Mouse (Mus musculus) limb, embryonic 14.5 days (tissue): ENCODE results near the gene Gatd1. TPM values are rescaled to one million over a fixed set of nuclear protein-coding genes. Genes with fewer than 3 reads are reported as not detected.

ENCODE experiments used
- ATAC-seq: fragments of 200-750 bp; cut with Nextera tagmentation; 2 replicates; pipeline ENCODE4 v1.8.0; 2017; ENCODE audit warnings: low read depth, moderate number of reproducible peaks, moderate TSS enrichment; ENCODE audit not compliant: low FRiP score
- DNase-seq: peaks from one replicate; pipeline ENCODE4 v3.0.0-alpha.2; 2015; ENCODE audit warnings: low spot score
- H3K27ac ChIP-seq: fragments of 300-500 bp; sonication (generic); replicated peaks from 2 replicates; pipeline ENCODE4 v1.5.1; 2014; ENCODE audit warnings: low read depth, mild to moderate bottlenecking, low read length, moderate library complexity, mixed read lengths
- H3K27me3 ChIP-seq: fragments of 300-500 bp; sonication (generic); 2 replicates; pipeline ENCODE4 v1.6.1; 2014; ENCODE audit warnings: low read length, mixed read lengths; ENCODE audit not compliant: control insufficient read depth, insufficient read depth
- H3K36me3 ChIP-seq: fragments of 300-500 bp; sonication (generic); 2 replicates; pipeline ENCODE4 v1.6.1; 2014; ENCODE audit warnings: mild to moderate bottlenecking, low read length, moderate library complexity, mixed read lengths; ENCODE audit not compliant: control insufficient read depth, insufficient read depth
- H3K4me1 ChIP-seq: fragments of 300-500 bp; sonication (generic); 2 replicates; pipeline ENCODE4 v1.6.1; 2014; ENCODE audit warnings: antibody characterized with exemption, low read length, mixed read lengths; ENCODE audit not compliant: control insufficient read depth, insufficient read depth
- H3K4me2 ChIP-seq: fragments of 300-500 bp; sonication (generic); replicated peaks from 2 replicates; pipeline ENCODE4 v1.6.1; 2014; ENCODE audit warnings: low read depth, mild to moderate bottlenecking, low read length, moderate library complexity; ENCODE audit not compliant: severe bottlenecking
- H3K4me3 ChIP-seq: fragments of 300-500 bp; sonication (generic); replicated peaks from 2 replicates; pipeline ENCODE4 v1.5.1; 2014; ENCODE audit warnings: low read length
- H3K9ac ChIP-seq: fragments of 300-500 bp; sonication (generic); 2 replicates; pipeline ENCODE4 v1.6.1; 2014; ENCODE audit warnings: mild to moderate bottlenecking, low read depth, low read length, moderate library complexity; ENCODE audit not compliant: severe bottlenecking
- H3K9me3 ChIP-seq: fragments of 300-500 bp; sonication (generic); 2 replicates; pipeline ENCODE4 v1.6.1; 2016; ENCODE audit warnings: low read length; ENCODE audit not compliant: control insufficient read depth
- POLR2A ChIP-seq: fragments of 200-500 bp; IDR thresholded peaks from 2 replicates; pipeline ENCODE4 v1.8.0; 2012; ENCODE audit warnings: inconsistent platforms, mild to moderate bottlenecking, moderate library complexity, borderline replicate concordance; ENCODE audit not compliant: insufficient read depth, insufficient read length; ENCODE audit errors: extremely low read depth
- WGBS: fragments of 180-500 bp; shearing (Covaris S2); extraction: QIAGEN DNeasy Blood & Tissue Kit; methylation state at CpG from one replicate; pipeline ENCODE4 v1.1.7; 2014; 5-methylcytosine and 5-hydroxymethylcytosine counted together
- polyA plus RNA-seq, 2 experiments: library from polyadenylated mRNA; depleted of rRNA in 1 of 2; stranded (reverse) in 1 of 2; unstranded in 1 of 2; fragments of >200 nt; fragmentation: Nextera tagmentation in 1 of 2; extraction: Ambion mirVana in 1 of 2; gene quantifications; 2 replicates each; pipeline versions ENCODE4 v1.2.1 to v1.2.3; 2012 to 2014

Gene Gatd1
- polyA plus RNA-seq, 2 experiments, result 49.0 to 92.3 TPM

- H3K9ac ChIP-seq, result no peak overlapping the region
- H3K27me3 ChIP-seq, result peaks cover 13% of the 10 kb centered on the region; the same call in 1 of the 2 replicates
- no peak overlapping the region for H3K27ac ChIP-seq
- WGBS, result 73% methylated on average over 3 of the region's 3 CpGs
- DNase-seq, result no peak
- no peak for TF ChIP-seq POLR2A
- H3K4me2 ChIP-seq, result no peak overlapping the region
- no peak for ATAC-seq
- H3K4me1 ChIP-seq, result no peaks in the 10 kb centered on the region
- no peaks in the 10 kb centered on the region for H3K9me3 ChIP-seq
- no peak overlapping the region for H3K4me3 ChIP-seq
- no peaks in the 10 kb centered on the region for H3K36me3 ChIP-seq
These were observed 48.9 kb downstream of the Gatd1 start for GRCm38 (mm10) chr7:141365049-141365445.

DNA sequence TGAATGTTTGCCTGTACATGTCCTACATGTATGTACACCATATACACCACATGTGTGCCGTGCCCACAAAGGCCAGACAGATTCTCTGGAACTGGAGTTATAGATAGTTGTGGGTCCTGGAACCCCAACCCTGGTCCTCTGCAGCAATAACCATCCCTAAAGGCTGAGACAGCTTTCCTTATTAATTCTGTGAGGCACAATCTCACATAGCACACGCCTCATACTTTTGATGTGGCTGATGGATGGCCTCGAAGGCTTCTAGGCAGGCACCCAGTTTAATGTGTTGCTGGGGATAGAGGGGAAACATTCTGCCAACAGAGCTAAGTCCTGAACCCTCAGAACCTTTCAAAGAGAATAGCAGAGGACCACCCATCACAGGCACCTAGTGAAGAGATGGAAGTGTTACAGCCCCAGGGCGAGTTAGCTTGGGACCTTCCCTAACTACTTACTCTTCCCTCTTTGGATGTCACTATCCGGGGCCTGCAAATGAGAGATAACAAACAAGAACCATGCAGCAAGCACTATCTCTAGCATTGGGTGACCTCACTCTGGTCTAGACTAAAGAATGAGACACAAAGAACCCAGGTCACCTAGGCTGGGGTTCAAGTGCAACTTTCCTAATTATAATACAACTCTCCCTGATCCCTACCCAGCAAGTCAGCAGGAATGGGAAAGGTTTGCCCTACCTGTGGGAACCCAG, 49.4 kb downstream of the Gatd1 start:
- Histone ChIP-seq H3K27me3 (peaks cover 13% of the 10 kb centered on the region; the same call in 1 of the 2 replicates), H3K4me1 (no peaks in the 10 kb centered on the region), H3K9ac (no peak overlapping the region), H3K9me3 (no peaks in the 10 kb centered on the region), H3K4me2 (no peak overlapping the region), H3K27ac (no peak overlapping the region), H3K4me3 (no peak overlapping the region), H3K36me3 (no peaks in the 10 kb centered on the region)
- TF ChIP-seq POLR2A, result no peak
- DNase-seq, result no peak
- no peak for ATAC-seq
- 72% methylated on average over 5 of the region's 5 CpGs for WGBS

- DNase-seq (no peak), ATAC-seq (no peak)
- H3K27ac ChIP-seq, result no peak overlapping the region
- H3K9me3 ChIP-seq, result no peaks in the 10 kb centered on the region
- no peak overlapping the region for H3K4me2 ChIP-seq
- H3K9ac ChIP-seq, result no peak overlapping the region
- H3K36me3 ChIP-seq, result no peaks in the 10 kb centered on the region
- H3K4me1 ChIP-seq, result no peaks in the 10 kb centered on the region
- WGBS, result 65% methylated on average over 2 of the region's 2 CpGs
- no peak overlapping the region for H3K4me3 ChIP-seq
- no peak for TF ChIP-seq POLR2A
- peaks cover 13% of the 10 kb centered on the region; the same call in 1 of the 2 replicates for H3K27me3 ChIP-seq
These were observed 50.2 kb downstream of the Gatd1 start for GRCm38 (mm10) chr7:141363752-141364125.

GRCm38 (mm10) chr7:141363106-141363751, 50.7 kb downstream of the Gatd1 start:
- Histone ChIP-seq H3K4me3 (no peak overlapping the region), H3K9ac (no peak overlapping the region), H3K4me2 (no peak overlapping the region), H3K27me3 (peaks cover 13% of the 10 kb centered on the region; the same call in 1 of the 2 replicates), H3K4me1 (no peaks in the 10 kb centered on the region), H3K36me3 (no peaks in the 10 kb centered on the region), H3K9me3 (no peaks in the 10 kb centered on the region), H3K27ac (no peak overlapping the region)
- DNase-seq (peak; percentile 82), ATAC-seq (peak; percentile 77; the same call in 1 of the 2 replicates)
- WGBS, result 53% methylated on average over 4 of the region's 4 CpGs
- TF ChIP-seq POLR2A, result no peak

GRCm38 (mm10) chr7:141361510-141361909, 52.4 kb downstream of the Gatd1 start:
- Histone ChIP-seq H3K4me2 (no peak overlapping the region), H3K4me1 (no peaks in the 10 kb centered on the region), H3K9ac (no peak overlapping the region), H3K9me3 (no peaks in the 10 kb centered on the region), H3K27ac (no peak overlapping the region), H3K4me3 (no peak overlapping the region), H3K36me3 (no peaks in the 10 kb centered on the region), H3K27me3 (peaks cover 13% of the 10 kb centered on the region; the same call in 1 of the 2 replicates)
- TF ChIP-seq POLR2A, result no peak
- no peak for ATAC-seq
- DNase-seq, result no peak
- 15% methylated on average over 22 of the region's 24 CpGs for WGBS

Other genes with a start within 250 kb of the Gatd1 start
- gene Rnh1, start 241.3 kb downstream of the Gatd1 start, polyA plus RNA-seq (2012; rRNA removed), result 92.3 and 105 TPM in 2 replicates
- gene Rnh1, start 241.3 kb downstream of the Gatd1 start, polyA plus RNA-seq (2014; fragmentation: Nextera tagmentation; extraction: Ambion mirVana), result 190 and 216 TPM in 2 replicates
- gene Hras, start 220.1 kb downstream of the Gatd1 start, polyA plus RNA-seq (2012; rRNA removed), result 111 and 112 TPM in 2 replicates
- gene Hras, start 220.1 kb downstream of the Gatd1 start, polyA plus RNA-seq (2014; fragmentation: Nextera tagmentation; extraction: Ambion mirVana), result 136 and 143 TPM in 2 replicates
- 14.8 and 17.8 TPM in 2 replicates for gene Lrrc56, start 220.0 kb downstream of the Gatd1 start, polyA plus RNA-seq (2012; rRNA removed)
- gene Lrrc56, start 220.0 kb downstream of the Gatd1 start, polyA plus RNA-seq (2014; fragmentation: Nextera tagmentation; extraction: Ambion mirVana), result 5.8 and 8.3 TPM in 2 replicates
- gene Lmntd2, start 200.1 kb downstream of the Gatd1 start, polyA plus RNA-seq (2012; rRNA removed), result 6.6 and 6.9 TPM in 2 replicates
- gene Lmntd2, start 200.1 kb downstream of the Gatd1 start, polyA plus RNA-seq (2014; fragmentation: Nextera tagmentation; extraction: Ambion mirVana), result 0.95 and 1.7 TPM in 2 replicates
- gene Rassf7, start 198.3 kb downstream of the Gatd1 start, polyA plus RNA-seq (2012; rRNA removed), result 40.0 and 44.8 TPM in 2 replicates
- gene Rassf7, start 198.3 kb downstream of the Gatd1 start, polyA plus RNA-seq (2014; fragmentation: Nextera tagmentation; extraction: Ambion mirVana), result 30.9 and 31.7 TPM in 2 replicates
- gene Phrf1, start 185.4 kb downstream of the Gatd1 start, polyA plus RNA-seq (2012; rRNA removed), result 37.6 and 42.6 TPM in 2 replicates
- 65.9 and 72.7 TPM in 2 replicates for gene Phrf1, start 185.4 kb downstream of the Gatd1 start, polyA plus RNA-seq (2014; fragmentation: Nextera tagmentation; extraction: Ambion mirVana)
- 3.2 and 4.6 TPM in 2 replicates for gene Irf7, start 147.7 kb downstream of the Gatd1 start, polyA plus RNA-seq (2012; rRNA removed)
- 2.1 TPM in 2 replicates for gene Irf7, start 147.7 kb downstream of the Gatd1 start, polyA plus RNA-seq (2014; fragmentation: Nextera tagmentation; extraction: Ambion mirVana)
- gene Cdhr5, start 137.3 kb downstream of the Gatd1 start, polyA plus RNA-seq (2012; rRNA removed), result 0.29 and 0.35 TPM in 2 replicates
- gene Cdhr5, start 137.3 kb downstream of the Gatd1 start, polyA plus RNA-seq (2014; fragmentation: Nextera tagmentation; extraction: Ambion mirVana), result 0.18 and 0.43 TPM in 2 replicates
- gene Sct, start 135.0 kb downstream of the Gatd1 start, polyA plus RNA-seq (2012; rRNA removed), result 17.5 and 17.6 TPM in 2 replicates
- gene Sct, start 135.0 kb downstream of the Gatd1 start, polyA plus RNA-seq (2014; fragmentation: Nextera tagmentation; extraction: Ambion mirVana), result 14.2 and 17.3 TPM in 2 replicates
- gene Drd4, start 122.1 kb downstream of the Gatd1 start, polyA plus RNA-seq (2012; rRNA removed), result 3.1 and 4.0 TPM in 2 replicates
- 1.5 and 2.0 TPM in 2 replicates for gene Drd4, start 122.1 kb downstream of the Gatd1 start, polyA plus RNA-seq (2014; fragmentation: Nextera tagmentation; extraction: Ambion mirVana)
- gene Deaf1, start 86.4 kb downstream of the Gatd1 start, polyA plus RNA-seq (2012; rRNA removed), result 47.0 TPM in 2 replicates
- gene Deaf1, start 86.4 kb downstream of the Gatd1 start, polyA plus RNA-seq (2014; fragmentation: Nextera tagmentation; extraction: Ambion mirVana), result 82.6 and 89.1 TPM in 2 replicates
- gene Tmem80, start 86.4 kb downstream of the Gatd1 start, polyA plus RNA-seq (2012; rRNA removed), result 55.6 and 59.5 TPM in 2 replicates
- 23.4 and 23.6 TPM in 2 replicates for gene Tmem80, start 86.4 kb downstream of the Gatd1 start, polyA plus RNA-seq (2014; fragmentation: Nextera tagmentation; extraction: Ambion mirVana)
- 20.3 and 22.4 TPM in 2 replicates for gene Eps8l2, start 75.3 kb downstream of the Gatd1 start, polyA plus RNA-seq (2012; rRNA removed)
- gene Eps8l2, start 75.3 kb downstream of the Gatd1 start, polyA plus RNA-seq (2014; fragmentation: Nextera tagmentation; extraction: Ambion mirVana), result 17.0 and 19.0 TPM in 2 replicates
- gene Taldo1, start 21.9 kb downstream of the Gatd1 start, polyA plus RNA-seq (2012; rRNA removed), result 161 and 188 TPM in 2 replicates
- gene Taldo1, start 21.9 kb downstream of the Gatd1 start, polyA plus RNA-seq (2014; fragmentation: Nextera tagmentation; extraction: Ambion mirVana), result 238 and 243 TPM in 2 replicates
- 1.8 TPM in 2 replicates for gene Cend1, start 15.4 kb upstream of the Gatd1 start, polyA plus RNA-seq (2012; rRNA removed)
- 0.66 and 0.75 TPM in 2 replicates for gene Cend1, start 15.4 kb upstream of the Gatd1 start, polyA plus RNA-seq (2014; fragmentation: Nextera tagmentation; extraction: Ambion mirVana)
- gene Slc25a22, start 23.8 kb upstream of the Gatd1 start, polyA plus RNA-seq (2012; rRNA removed), result 75.1 and 104 TPM in 2 replicates
- gene Slc25a22, start 23.8 kb upstream of the Gatd1 start, polyA plus RNA-seq (2014; fragmentation: Nextera tagmentation; extraction: Ambion mirVana), result 22.8 and 32.2 TPM in 2 replicates
- gene Pidd1, start 29.9 kb upstream of the Gatd1 start, polyA plus RNA-seq (2012; rRNA removed), result 25.0 and 43.0 TPM in 2 replicates
- 6.9 and 8.2 TPM in 2 replicates for gene Pidd1, start 29.9 kb upstream of the Gatd1 start, polyA plus RNA-seq (2014; fragmentation: Nextera tagmentation; extraction: Ambion mirVana)
- gene Rplp2, start 33.2 kb upstream of the Gatd1 start, polyA plus RNA-seq (2012; rRNA removed), result 909 and 1,375 TPM in 2 replicates
- 1,364 and 1,396 TPM in 2 replicates for gene Rplp2, start 33.2 kb upstream of the Gatd1 start, polyA plus RNA-seq (2014; fragmentation: Nextera tagmentation; extraction: Ambion mirVana)
- gene Pnpla2, start 41.1 kb upstream of the Gatd1 start, polyA plus RNA-seq (2012; rRNA removed), result 14.8 and 16.4 TPM in 2 replicates
- gene Pnpla2, start 41.1 kb upstream of the Gatd1 start, polyA plus RNA-seq (2014; fragmentation: Nextera tagmentation; extraction: Ambion mirVana), result 14.5 and 14.8 TPM in 2 replicates
- gene Cracr2b, start 47.0 kb upstream of the Gatd1 start, polyA plus RNA-seq (2012; rRNA removed), result 11.9 and 12.1 TPM in 2 replicates
- 8.3 and 8.8 TPM in 2 replicates for gene Cracr2b, start 47.0 kb upstream of the Gatd1 start, polyA plus RNA-seq (2014; fragmentation: Nextera tagmentation; extraction: Ambion mirVana)
- gene Cd151, start 53.3 kb upstream of the Gatd1 start, polyA plus RNA-seq (2012; rRNA removed), result 100 and 125 TPM in 2 replicates
- gene Cd151, start 53.3 kb upstream of the Gatd1 start, polyA plus RNA-seq (2014; fragmentation: Nextera tagmentation; extraction: Ambion mirVana), result 44.2 and 44.4 TPM in 2 replicates
- 27.5 and 32.1 TPM in 2 replicates for gene Polr2l, start 61.0 kb upstream of the Gatd1 start, polyA plus RNA-seq (2012; rRNA removed)
- 59.4 and 61.0 TPM in 2 replicates for gene Polr2l, start 61.0 kb upstream of the Gatd1 start, polyA plus RNA-seq (2014; fragmentation: Nextera tagmentation; extraction: Ambion mirVana)
- gene Tspan4, start 61.1 kb upstream of the Gatd1 start, polyA plus RNA-seq (2012; rRNA removed), result 101 and 165 TPM in 2 replicates
- 77.9 and 79.4 TPM in 2 replicates for gene Tspan4, start 61.1 kb upstream of the Gatd1 start, polyA plus RNA-seq (2014; fragmentation: Nextera tagmentation; extraction: Ambion mirVana)
- 41.8 and 46.8 TPM in 2 replicates for gene Chid1, start 125.7 kb upstream of the Gatd1 start, polyA plus RNA-seq (2012; rRNA removed)
- 43.5 and 46.3 TPM in 2 replicates for gene Chid1, start 125.7 kb upstream of the Gatd1 start, polyA plus RNA-seq (2014; fragmentation: Nextera tagmentation; extraction: Ambion mirVana)
- 39.5 and 43.7 TPM in 2 replicates for gene Ap2a2, start 148.0 kb upstream of the Gatd1 start, polyA plus RNA-seq (2012; rRNA removed)
- 71.6 and 81.4 TPM in 2 replicates for gene Ap2a2, start 148.0 kb upstream of the Gatd1 start, polyA plus RNA-seq (2014; fragmentation: Nextera tagmentation; extraction: Ambion mirVana)
- gene Muc6, start 241.2 kb upstream of the Gatd1 start, polyA plus RNA-seq (2012; rRNA removed), result 0.06 and 0.09 TPM in 2 replicates
- 0.12 and 0.18 TPM in 2 replicates for gene Muc6, start 241.2 kb upstream of the Gatd1 start, polyA plus RNA-seq (2014; fragmentation: Nextera tagmentation; extraction: Ambion mirVana)